8 mouse cellular contexts compared by ENCODE assay signal in genomic region chr11:113810638-113811545, GRCm38 (mm10). TPM values are rescaled to one million over a fixed set of nuclear protein-coding genes. Genes with fewer than 3 reads are reported as not detected.
DNase-seq lines count a peak whose midpoint lies in the region; ATAC-seq and TF ChIP-seq lines count a peak whose summit lies in the region.

No protein-coding gene starts in this region.

- ATAC-seq in embryonic facial prominence, embryonic 14.5 days (ENCODE audit: low read depth) = peak; percentile 90
- ATAC-seq in kidney, embryonic 14.5 days (ENCODE audit: low FRiP score, low TSS enrichment) = peak; percentile 49; the same call in 1 of the 2 replicates
- peak; percentile 88 for ATAC-seq in limb, embryonic 14.5 days (ENCODE audit: low FRiP score, low read depth)
- no peak for ATAC-seq in stomach, embryonic 14.5 days (ENCODE audit: insufficient number of reproducible peaks, insufficient read depth, low FRiP score, low read depth)

- DNase-seq in 416B (ENCODE audit: low read depth) = peak; percentile 78
- DNase-seq in adrenal gland, postnatal 4 days (ENCODE audit: low spot score in 2 of 2) = peak; percentile 19 to 72
- peak; percentile 93 for DNase-seq in embryonic facial prominence, embryonic 14.5 days (ENCODE audit: low spot score)
- DNase-seq in heart, embryonic 10.5 days (ENCODE audit: low spot score) = peak; percentile 90
- peak; percentile 95 for DNase-seq in limb, embryonic 14.5 days (ENCODE audit: low spot score)
- peak; percentile 89 for DNase-seq in naive thymus-derived CD4-positive, alpha-beta T cell, adult 2 months (ENCODE audit: low read depth)

- peak overlapping the region; percentile 19; the same call in 1 of the 2 replicates for H3K4me2 ChIP-seq in embryonic facial prominence, embryonic 14.5 days (ENCODE audit: low read depth, low read length)
- no peak overlapping the region for H3K4me2 ChIP-seq in kidney, embryonic 14.5 days (replicated peaks; ENCODE audit: low read depth, low read length)
- H3K4me2 ChIP-seq in limb, embryonic 14.5 days (replicated peaks; ENCODE audit: low read depth, low read length, severe bottlenecking) = peak overlapping the region; percentile 29
- H3K4me2 ChIP-seq in stomach, embryonic 14.5 days (replicated peaks; ENCODE audit: low read depth, low read length) = no peak overlapping the region

- peak overlapping the region; percentile 54 for H3K9ac ChIP-seq in embryonic facial prominence, embryonic 14.5 days (ENCODE audit: low read depth, low read length)
- H3K9ac ChIP-seq in kidney, embryonic 14.5 days (ENCODE audit: low read depth, low read length) = no peak overlapping the region
- peak overlapping the region; percentile 29; the same call in 1 of the 2 replicates for H3K9ac ChIP-seq in limb, embryonic 14.5 days (ENCODE audit: low read depth, low read length, severe bottlenecking)
- H3K9ac ChIP-seq in stomach, embryonic 14.5 days (replicated peaks; ENCODE audit: low read depth, low read length) = 0 out of 2 replicates have a peak overlapping the region, but pooled peaks have one; percentile 18

- no peaks in the 10 kb centered on the region for H3K27me3 ChIP-seq in embryonic facial prominence, embryonic 14.5 days (replicated peaks; ENCODE audit: control insufficient read depth, insufficient read depth, low read length)
- H3K27me3 ChIP-seq in heart, embryonic 10.5 days (ENCODE audit: insufficient read depth, poor library complexity, severe bottlenecking) = no peaks in the 10 kb centered on the region
- no peaks in the 10 kb centered on the region for H3K27me3 ChIP-seq in kidney, embryonic 14.5 days (ENCODE audit: control insufficient read depth, insufficient read depth, low read length)
- no peaks in the 10 kb centered on the region for H3K27me3 ChIP-seq in limb, embryonic 14.5 days (ENCODE audit: control insufficient read depth, insufficient read depth, low read length)
- no peaks in the 10 kb centered on the region for H3K27me3 ChIP-seq in stomach, embryonic 14.5 days (ENCODE audit: control insufficient read depth, insufficient read depth, low read length)

- H3K36me3 ChIP-seq in embryonic facial prominence, embryonic 14.5 days (ENCODE audit: control insufficient read depth, insufficient read depth, low read length) = no peaks in the 10 kb centered on the region
- no peaks in the 10 kb centered on the region for H3K36me3 ChIP-seq in heart, embryonic 10.5 days
- H3K36me3 ChIP-seq in kidney, embryonic 14.5 days (ENCODE audit: control insufficient read depth, insufficient read depth, low read length) = no peaks in the 10 kb centered on the region
- 0 out of 2 replicates have a peak, but pooled peaks cover 2% of the 10 kb centered on the region for H3K36me3 ChIP-seq in limb, embryonic 14.5 days (ENCODE audit: control insufficient read depth, insufficient read depth, low read length)
- H3K36me3 ChIP-seq in stomach, embryonic 14.5 days (ENCODE audit: control insufficient read depth, insufficient read depth, low read length) = no peaks in the 10 kb centered on the region

- H3K4me1 ChIP-seq in embryonic facial prominence, embryonic 14.5 days (ENCODE audit: control insufficient read depth, insufficient read depth, low read length) = peaks cover 9% of the 10 kb centered on the region; the same call in 1 of the 2 replicates
- H3K4me1 ChIP-seq in heart, embryonic 10.5 days = peaks cover 32% of the 10 kb centered on the region
- peaks cover 13% of the 10 kb centered on the region for H3K4me1 ChIP-seq in kidney, embryonic 14.5 days (ENCODE audit: control insufficient read depth, insufficient read depth, low read length)
- 0 out of 2 replicates have a peak, but pooled peaks cover 9% of the 10 kb centered on the region for H3K4me1 ChIP-seq in limb, embryonic 14.5 days (ENCODE audit: control insufficient read depth, insufficient read depth, low read length)
- H3K4me1 ChIP-seq in stomach, embryonic 14.5 days (ENCODE audit: control insufficient read depth, insufficient read depth, low read length) = peaks cover 17% of the 10 kb centered on the region

- no peak for TF ChIP-seq POLR2A in limb, embryonic 14.5 days (IDR thresholded peaks at IDR 0.05; ENCODE audit: borderline replicate concordance, extremely low read depth, insufficient read depth, insufficient read length)

- peak overlapping the region; percentile 21; the same call in 1 of the 2 replicates for H3K27ac ChIP-seq in embryonic facial prominence, embryonic 14.5 days (replicated peaks; ENCODE audit: low read depth, low read length)
- peak overlapping the region; percentile 67; the same call in 1 of the 2 replicates for H3K27ac ChIP-seq in heart, embryonic 10.5 days
- no peak overlapping the region for H3K27ac ChIP-seq in kidney, embryonic 14.5 days (ENCODE audit: low read depth, low read length)
- H3K27ac ChIP-seq in limb, embryonic 14.5 days (replicated peaks; ENCODE audit: low read depth, low read length) = no peak overlapping the region
- no peak overlapping the region; the same call in 1 of the 2 replicates for H3K27ac ChIP-seq in stomach, embryonic 14.5 days (ENCODE audit: low read length)

- H3K9me3 ChIP-seq in embryonic facial prominence, embryonic 14.5 days (ENCODE audit: control insufficient read depth, low read length) = no peaks in the 10 kb centered on the region
- H3K9me3 ChIP-seq in heart, embryonic 10.5 days = no peaks in the 10 kb centered on the region
- no peaks in the 10 kb centered on the region for H3K9me3 ChIP-seq in kidney, embryonic 14.5 days (ENCODE audit: control insufficient read depth, low read length)
- no peaks in the 10 kb centered on the region for H3K9me3 ChIP-seq in limb, embryonic 14.5 days (ENCODE audit: control insufficient read depth, low read length)
- H3K9me3 ChIP-seq in stomach, embryonic 14.5 days (ENCODE audit: control insufficient read depth, low read depth, low read length) = no peaks in the 10 kb centered on the region

- 41% methylated on average over 24 of the region's 24 CpGs for WGBS in embryonic facial prominence, embryonic 14.5 days
- WGBS in heart, embryonic 10.5 days = 52% methylated on average over 24 of the region's 24 CpGs
- WGBS in kidney, embryonic 14.5 days = 46% methylated on average over 24 of the region's 24 CpGs
- WGBS in limb, embryonic 14.5 days = 39% methylated on average over 24 of the region's 24 CpGs
- 50% methylated on average over 24 of the region's 24 CpGs for WGBS in stomach, embryonic 14.5 days

- H3K4me3 ChIP-seq in embryonic facial prominence, embryonic 14.5 days (ENCODE audit: low read depth, low read length) = no peak overlapping the region
- H3K4me3 ChIP-seq in heart, embryonic 10.5 days = peak overlapping the region; percentile 32
- no peak overlapping the region for H3K4me3 ChIP-seq in kidney, embryonic 14.5 days (ENCODE audit: low read length)
- no peak overlapping the region for H3K4me3 ChIP-seq in limb, embryonic 14.5 days (replicated peaks; ENCODE audit: low read length)
- no peak overlapping the region for H3K4me3 ChIP-seq in stomach, embryonic 14.5 days (ENCODE audit: low read depth, low read length)

RNA-seq across cellular contexts. Expression of gene Cdc42ep4, which starts 59.2 kb away (rescaled TPM):
- 10 to 100 TPM; 86.9 to 95.5 TPM for total RNA-seq in adrenal gland, postnatal 4 days (2021)
- 39.3 and 51.0 TPM in 2 replicates for polyA plus RNA-seq in embryonic facial prominence, embryonic 14.5 days (2014; fragmentation: Nextera tagmentation; extraction: Ambion mirVana)
- 30.4 and 45.4 TPM in 2 replicates for polyA plus RNA-seq in heart, embryonic 10.5 days (2016; fragmentation: Nextera tagmentation; extraction: Ambion mirVana)
- 36.0 and 45.4 TPM in 2 replicates for polyA plus RNA-seq in kidney, embryonic 14.5 days (2014; fragmentation: Nextera tagmentation; extraction: Ambion mirVana)
- 47.3 and 61.4 TPM in 2 replicates for polyA plus RNA-seq in limb, embryonic 14.5 days (2012; rRNA removed)
- 49.6 and 57.3 TPM in 2 replicates for polyA plus RNA-seq in limb, embryonic 14.5 days (2014; fragmentation: Nextera tagmentation; extraction: Ambion mirVana)
- 51.5 and 51.6 TPM in 2 replicates for polyA plus RNA-seq in stomach, embryonic 14.5 days (2014; fragmentation: Nextera tagmentation; extraction: Ambion mirVana)

Comparison
In these comparisons a context has a peak if more than half of its experiments do, and no peak if none do; other contexts are left out.
1. H3K27ac ChIP-seq: peak in embryonic facial prominence, embryonic 14.5 days (single experiment) and heart, embryonic 10.5 days (single experiment); none in kidney, embryonic 14.5 days (single experiment), limb, embryonic 14.5 days (single experiment) and stomach, embryonic 14.5 days (single experiment).
2. H3K4me2 ChIP-seq: peak in embryonic facial prominence, embryonic 14.5 days (single experiment) and limb, embryonic 14.5 days (single experiment); none in kidney, embryonic 14.5 days (single experiment) and stomach, embryonic 14.5 days (single experiment).
3. Peak in every context shown above with its lines, with median percentiles within 50 percentile points of each other: DNase-seq.